Mouse (Mus musculus) embryonic facial prominence, embryonic 11.5 days (tissue): ENCODE results near the gene Donson. TPM values are rescaled to one million over a fixed set of nuclear protein-coding genes. Genes with fewer than 3 reads are reported as not detected.
A peak's percentile ranks its signal among the peaks of the same experiment; 100 is the strongest.
"Not testable (repeated sequence)": the region's sequence is repeated elsewhere in the genome, so short reads cannot be mapped to it uniquely, and the experiment has no call there.

ENCODE experiments used
- ATAC-seq: fragments of 200-750 bp; cut with Nextera tagmentation; replicated peaks from 2 replicates; pipeline ENCODE4 v1.8.0; 2017; ENCODE audit warnings: low read depth; ENCODE audit not compliant: insufficient number of reproducible peaks, low FRiP score, low TSS enrichment
- DNase-seq: peaks from one replicate; pipeline ENCODE4 v3.0.0-alpha.2; 2015; ENCODE audit warnings: low spot score
- H3K27ac ChIP-seq: fragments of 300-500 bp; sonication (generic); replicated peaks from 2 replicates; pipeline ENCODE4 v1.5.1; 2014; ENCODE audit warnings: mild to moderate bottlenecking, low read depth, low read length, control low read depth
- H3K27me3 ChIP-seq: fragments of 300-500 bp; sonication (generic); 2 replicates; pipeline ENCODE4 v1.6.1; 2014; ENCODE audit warnings: mild to moderate bottlenecking, low read length, moderate library complexity, mixed read lengths; ENCODE audit not compliant: control insufficient read depth, insufficient read depth
- H3K36me3 ChIP-seq: fragments of 300-500 bp; sonication (generic); replicated peaks from 2 replicates; pipeline ENCODE4 v1.6.1; 2014; ENCODE audit warnings: low read depth, mild to moderate bottlenecking, low read length, moderate library complexity, mixed read lengths; ENCODE audit not compliant: control insufficient read depth, insufficient read depth
- H3K4me1 ChIP-seq: fragments of 300-500 bp; sonication (generic); 2 replicates; pipeline ENCODE4 v1.6.1; 2014; ENCODE audit warnings: low read length, mixed read lengths; ENCODE audit not compliant: control insufficient read depth, insufficient read depth
- H3K4me2 ChIP-seq: fragments of 300-500 bp; sonication (generic); 2 replicates; pipeline ENCODE4 v1.6.1; 2014; ENCODE audit warnings: low read depth, mild to moderate bottlenecking, control low read depth, low read length, moderate library complexity
- H3K4me3 ChIP-seq: fragments of 300-500 bp; sonication (generic); 2 replicates; pipeline ENCODE4 v1.5.1; 2014; ENCODE audit warnings: low read depth, low read length, control low read depth
- H3K9ac ChIP-seq: fragments of 300-500 bp; sonication (generic); replicated peaks from 2 replicates; pipeline ENCODE4 v1.6.1; 2014; ENCODE audit warnings: mild to moderate bottlenecking, control low read depth, low read length
- H3K9me3 ChIP-seq: fragments of 300-500 bp; sonication (generic); replicated peaks from 2 replicates; pipeline ENCODE4 v1.6.1; 2016; ENCODE audit warnings: mild to moderate bottlenecking, low read length, inconsistent platforms, mixed read lengths; ENCODE audit not compliant: control insufficient read depth
- WGBS: fragments of 180-500 bp; shearing (Covaris S2); extraction: QIAGEN DNeasy Blood & Tissue Kit; methylation state at CpG from one replicate; pipeline ENCODE4 v1.1.7; 2014; 5-methylcytosine and 5-hydroxymethylcytosine counted together
- polyA plus RNA-seq: library from polyadenylated mRNA; unstranded; fragments of >200 nt; fragmentation: Nextera tagmentation; extraction: Ambion mirVana; gene quantifications from 2 replicates; pipeline ENCODE4 v1.2.1, GENCODE M21; 2014

Gene Donson
- polyA plus RNA-seq, 1 experiment from 2014 or later: 36.7 TPM

DNA sequence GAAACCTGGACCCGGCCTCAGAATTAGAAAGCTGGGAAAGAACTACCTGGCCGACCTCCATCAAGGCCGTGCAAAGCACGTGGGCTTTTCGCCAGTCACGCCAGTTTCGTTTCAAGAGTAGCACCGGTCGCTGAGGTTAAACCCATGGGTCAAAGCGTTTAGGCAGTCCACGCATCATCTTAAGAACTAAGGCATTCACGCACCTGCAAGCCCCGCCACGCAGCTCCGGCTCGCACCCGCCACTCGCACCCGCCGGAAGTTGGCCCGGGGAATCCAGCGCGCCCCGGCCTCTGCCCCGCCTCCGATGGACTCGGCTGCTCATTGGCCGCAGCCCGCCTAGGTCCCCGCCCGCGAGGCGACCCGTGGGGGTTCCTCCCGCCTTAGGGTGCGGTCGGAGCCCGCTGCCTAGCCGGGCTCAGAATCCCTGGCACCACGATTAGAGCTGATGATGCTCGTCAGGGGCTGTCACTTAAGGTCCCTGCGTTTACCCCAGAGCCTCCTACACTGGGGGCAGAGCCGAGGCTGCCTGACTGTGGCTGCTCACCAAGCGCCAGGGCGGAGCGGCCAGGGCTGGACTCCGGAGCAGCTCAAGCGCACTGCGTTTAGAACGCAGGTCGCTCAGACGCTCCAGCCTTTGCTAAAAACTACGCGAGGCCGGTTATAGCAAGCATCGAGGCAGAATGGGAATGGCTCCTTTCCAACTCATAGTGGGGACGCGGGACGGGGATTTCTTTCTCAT is 41.7 kb downstream of the Donson start, which contains the start of gene Gart:
TSS of gene Gart (minus strand) at position 272 of the 739 bp plus-strand sequence.
- ATAC-seq (peak; percentile 91), DNase-seq (peak; percentile 94)
- Histone ChIP-seq H3K4me1 (no peaks in the 10 kb centered on the region), H3K4me2 (peak within 1 kb of the TSS; percentile 87), H3K4me3 (peak within 1 kb of the TSS; percentile 85), H3K9ac (peak within 1 kb of the TSS; percentile 85), H3K9me3 (no peaks in the 10 kb centered on the region), H3K27ac (peak within 1 kb of the TSS; percentile 96), H3K36me3 (no peaks in the 10 kb centered on the region; the same call in 1 of the 2 replicates), H3K27me3 (no peaks in the 10 kb centered on the region)
- under 1% methylated on average over 59 of the region's 59 CpGs for WGBS

DNA sequence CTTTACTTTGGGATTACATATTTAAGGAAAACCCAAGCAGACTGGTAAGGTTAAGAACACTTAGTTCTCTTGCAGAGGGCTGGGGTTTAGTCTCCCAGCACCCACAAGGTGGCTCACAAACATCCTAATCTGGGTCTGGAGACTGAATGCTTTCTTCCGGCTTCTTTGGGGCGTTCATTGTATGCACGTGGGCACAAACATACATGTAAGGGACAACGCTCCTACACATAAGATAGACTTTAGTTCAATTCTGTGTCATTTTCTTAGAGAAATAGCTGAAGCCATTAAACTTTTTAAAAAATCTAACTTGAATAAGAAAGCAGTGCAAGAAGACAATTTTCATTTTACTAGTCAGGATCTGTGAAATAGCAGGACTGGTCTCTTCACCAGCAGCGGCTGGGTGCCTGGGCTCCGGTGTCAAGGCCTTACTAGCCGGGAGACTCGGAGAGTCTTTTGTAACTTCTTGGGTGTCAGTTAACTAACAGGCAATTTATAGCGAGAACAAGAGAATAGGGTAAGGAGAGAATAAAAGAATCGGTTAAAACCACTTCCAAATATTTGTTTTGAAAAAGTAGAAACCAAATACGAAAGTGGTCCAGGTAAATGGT is 42.5 kb downstream of the Donson start:
- peak overlapping the region; percentile 87 for H3K4me2 ChIP-seq
- ATAC-seq: no peak
- peak overlapping the region; percentile 85 for H3K9ac ChIP-seq
- WGBS: 1% methylated on average over 11 of the region's 11 CpGs
- no peaks in the 10 kb centered on the region for H3K4me1 ChIP-seq
- peaks cover 2% of the 10 kb centered on the region; the same call in 1 of the 2 replicates for H3K36me3 ChIP-seq
- peak overlapping the region; percentile 85 for H3K4me3 ChIP-seq
- H3K27ac ChIP-seq: no peak overlapping the region
- peak; percentile 51 for DNase-seq
- H3K27me3 ChIP-seq: no peaks in the 10 kb centered on the region
- no peaks in the 10 kb centered on the region for H3K9me3 ChIP-seq

DNA sequence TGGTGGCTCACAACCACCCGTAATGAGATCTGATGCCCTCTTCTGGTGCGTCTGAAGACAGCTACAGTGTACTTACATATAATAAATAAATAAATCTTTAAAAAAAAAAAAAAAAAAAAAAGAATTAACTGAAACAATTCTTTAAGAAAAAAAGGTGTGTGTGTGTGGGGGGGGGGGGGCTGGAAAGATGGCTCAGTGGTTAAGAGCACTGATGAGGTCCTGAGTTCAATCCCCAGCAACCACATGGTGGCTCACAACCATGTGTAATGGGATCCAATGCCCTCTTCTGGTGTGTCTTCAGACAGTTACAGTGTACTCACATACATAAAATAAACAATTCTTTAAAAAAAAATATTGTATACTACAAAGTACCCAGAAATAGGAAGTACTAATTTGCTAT is 43.1 kb downstream of the Donson start:
- not testable (repeated sequence) for ATAC-seq, H3K4me2 ChIP-seq, H3K9me3 ChIP-seq, H3K27me3 ChIP-seq, H3K27ac ChIP-seq, H3K9ac ChIP-seq, H3K4me3 ChIP-seq, H3K4me1 ChIP-seq, DNase-seq, H3K36me3 ChIP-seq
- no CpG with 5 or more reads among the region's 2 CpGs for WGBS

DNA sequence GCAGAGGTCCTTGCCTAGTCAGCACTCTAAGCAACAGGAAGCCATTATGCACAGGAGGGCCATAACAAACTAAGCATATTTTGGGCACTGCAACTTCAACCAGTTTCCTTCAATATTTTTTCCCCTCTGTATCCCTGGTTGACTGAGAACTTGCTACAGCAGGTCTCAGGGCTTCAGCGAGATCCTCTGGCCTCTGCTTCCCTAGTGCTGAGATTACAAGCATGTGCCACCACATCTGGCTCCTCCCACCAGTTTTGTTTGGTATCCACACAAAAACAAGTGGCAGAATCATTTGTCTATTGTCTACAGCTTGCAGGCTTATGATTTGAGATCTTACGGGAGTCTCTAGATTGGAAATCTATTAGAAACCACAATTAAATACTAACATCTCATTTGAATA is 43.7 kb downstream of the Donson start:
- 89% methylated on average over 2 of the region's 2 CpGs for WGBS
- DNase-seq: no peak
- H3K27me3 ChIP-seq: no peaks in the 10 kb centered on the region

DNA sequence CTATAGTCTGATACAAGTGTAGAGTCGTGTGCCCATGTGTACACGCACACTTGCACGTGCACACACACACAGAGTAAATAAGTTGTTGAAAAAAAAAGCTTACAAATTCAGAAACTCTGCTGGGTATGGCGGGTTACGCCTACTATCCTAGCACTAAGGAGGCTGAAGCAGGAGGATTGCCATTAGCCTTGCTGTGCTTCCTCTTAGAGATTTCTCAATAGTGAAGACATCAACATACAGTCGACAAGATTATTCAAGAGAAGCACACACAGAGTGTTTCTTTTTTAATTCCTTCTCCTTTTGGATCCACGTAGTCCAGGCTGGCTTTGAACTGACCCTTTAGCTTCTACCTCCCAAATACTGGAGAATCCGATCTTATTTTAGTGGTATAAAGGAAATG is 48.4 kb downstream of the Donson start:
- Histone ChIP-seq H3K9me3 (no peaks in the 10 kb centered on the region), H3K36me3 (peaks cover 12% of the 10 kb centered on the region), H3K4me1 (no peaks in the 10 kb centered on the region), H3K4me2 (no peak overlapping the region), H3K27ac (no peak overlapping the region), H3K27me3 (no peaks in the 10 kb centered on the region), H3K9ac (no peak overlapping the region), H3K4me3 (no peak overlapping the region)
- WGBS: 93% methylated on average over 8 of the region's 8 CpGs
- no peak for DNase-seq
- no peak for ATAC-seq

More for the DNA sequence above, 43.7 kb downstream of the Donson start:
- Histone ChIP-seq H3K4me1 (no peaks in the 10 kb centered on the region), H3K9me3 (no peaks in the 10 kb centered on the region), H3K4me3 (no peak overlapping the region), H3K4me2 (no peak overlapping the region), H3K27ac (no peak overlapping the region), H3K9ac (no peak overlapping the region), H3K36me3 (peaks cover 4% of the 10 kb centered on the region; the same call in 1 of the 2 replicates)
- ATAC-seq: no peak

DNA sequence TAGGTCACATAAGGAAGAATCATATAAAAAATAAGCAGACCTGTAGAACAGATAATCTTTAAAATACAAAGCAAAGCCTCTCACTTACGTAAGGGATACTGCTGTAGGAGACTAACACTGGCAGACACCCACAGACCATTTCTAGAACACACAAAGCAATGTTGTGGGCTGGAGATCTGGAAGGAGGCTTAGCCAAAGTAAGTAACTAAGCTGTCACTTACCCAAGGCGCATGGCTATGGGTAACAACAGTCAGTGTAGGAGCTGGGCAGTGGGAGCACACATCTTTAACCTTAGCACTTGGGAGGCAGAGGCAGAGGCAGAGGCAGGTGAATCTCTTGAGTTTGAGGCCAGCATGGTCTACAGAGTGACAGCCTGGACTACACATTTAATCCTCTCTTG is 48.9 kb downstream of the Donson start:
- no peaks in the 10 kb centered on the region for H3K4me1 ChIP-seq
- no peaks in the 10 kb centered on the region for H3K9me3 ChIP-seq
- peaks cover 12% of the 10 kb centered on the region for H3K36me3 ChIP-seq
- H3K4me2 ChIP-seq: no peak overlapping the region
- H3K4me3 ChIP-seq: no peak overlapping the region
- no peaks in the 10 kb centered on the region for H3K27me3 ChIP-seq
- ATAC-seq: no peak
- WGBS: 94% methylated on average over 2 of the region's 2 CpGs
- no peak overlapping the region for H3K27ac ChIP-seq
- DNase-seq: no peak
- H3K9ac ChIP-seq: no peak overlapping the region

DNA sequence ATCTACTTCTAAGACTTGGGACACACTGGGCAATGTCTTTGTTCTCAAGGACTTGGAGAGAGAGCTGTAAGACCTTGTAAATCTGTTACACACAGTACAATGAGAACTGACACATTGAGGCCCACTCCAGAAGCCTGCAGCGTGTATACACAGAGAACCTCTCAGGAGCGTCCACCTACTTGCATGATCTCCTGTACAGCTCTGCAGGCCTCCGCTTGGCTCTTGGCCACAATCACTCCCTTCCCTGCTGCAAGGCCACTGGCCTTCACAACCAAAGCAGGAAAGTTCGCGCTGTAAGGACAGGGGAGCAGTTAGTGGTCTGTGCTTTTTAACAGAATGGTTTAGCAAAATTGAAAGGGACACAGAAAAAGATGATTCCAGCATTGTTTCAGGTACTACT is 49.4 kb downstream of the Donson start:
- 93% methylated on average over 5 of the region's 5 CpGs for WGBS
- no peaks in the 10 kb centered on the region for H3K27me3 ChIP-seq
- no peak for DNase-seq
- H3K4me1 ChIP-seq: no peaks in the 10 kb centered on the region
- H3K9ac ChIP-seq: no peak overlapping the region
- no peak for ATAC-seq
- H3K4me3 ChIP-seq: no peak overlapping the region
- H3K36me3 ChIP-seq: peaks cover 12% of the 10 kb centered on the region
- H3K27ac ChIP-seq: no peak overlapping the region
- no peak overlapping the region for H3K4me2 ChIP-seq
- H3K9me3 ChIP-seq: no peaks in the 10 kb centered on the region

DNA sequence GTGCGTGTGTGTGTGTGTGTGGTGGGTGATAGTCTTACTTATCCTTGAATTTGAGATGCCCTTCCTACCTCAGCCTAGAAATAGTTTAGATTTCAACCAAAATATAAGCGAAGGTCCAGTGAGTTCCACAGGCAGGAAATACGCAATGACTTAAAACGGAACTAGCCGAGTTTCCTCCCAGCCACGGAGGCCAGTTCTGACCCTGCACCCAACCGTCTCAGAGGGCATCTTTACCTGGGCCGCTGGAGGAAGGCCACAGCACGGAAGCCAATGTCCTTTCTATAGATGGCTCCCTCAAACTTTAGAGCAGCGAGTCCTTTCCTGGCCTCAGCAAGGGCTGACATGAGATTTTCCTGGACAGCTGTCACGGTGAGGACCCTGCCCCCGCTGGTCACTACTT is 54.9 kb downstream of the Donson start:
- Histone ChIP-seq H3K27me3 (no peaks in the 10 kb centered on the region), H3K36me3 (peaks cover 12% of the 10 kb centered on the region), H3K9ac (no peak overlapping the region), H3K4me2 (no peak overlapping the region), H3K4me3 (no peak overlapping the region), H3K4me1 (no peaks in the 10 kb centered on the region), H3K9me3 (no peaks in the 10 kb centered on the region), H3K27ac (no peak overlapping the region)
- DNase-seq: no peak
- WGBS: 88% methylated on average over 12 of the region's 12 CpGs
- ATAC-seq: no peak
